Mouse (Mus musculus) stomach, embryonic 14.5 days (tissue): ENCODE results near the gene Fam110a. TPM values are rescaled to one million over a fixed set of nuclear protein-coding genes. Genes with fewer than 3 reads are reported as not detected.

Experiments used
- ATAC-seq: fragments of 200-750 bp; cut with Nextera tagmentation; 2 replicates; pipeline ENCODE4 v1.8.0; 2017; ENCODE audit warnings: low read depth, moderate TSS enrichment; ENCODE audit not compliant: insufficient number of reproducible peaks, insufficient read depth, low FRiP score
- H3K27ac ChIP-seq: fragments of 300-500 bp; sonication (generic); 2 replicates; pipeline ENCODE4 v1.5.1; 2014; ENCODE audit warnings: mild to moderate bottlenecking, low read length, moderate library complexity, mixed read lengths
- H3K27me3 ChIP-seq: fragments of 300-500 bp; sonication (generic); 2 replicates; pipeline ENCODE4 v1.6.1; 2014; ENCODE audit warnings: low read length, control low read depth, mixed read lengths; ENCODE audit not compliant: control insufficient read depth, insufficient read depth
- H3K36me3 ChIP-seq: fragments of 300-500 bp; sonication (generic); 2 replicates; pipeline ENCODE4 v1.6.1; 2014; ENCODE audit warnings: mild to moderate bottlenecking, control low read depth, low read length, moderate library complexity, mixed read lengths; ENCODE audit not compliant: control insufficient read depth, insufficient read depth
- H3K4me1 ChIP-seq: fragments of 300-500 bp; sonication (generic); 2 replicates; pipeline ENCODE4 v1.6.1; 2014; ENCODE audit warnings: low read length, control low read depth, mixed read lengths; ENCODE audit not compliant: control insufficient read depth, insufficient read depth
- H3K4me2 ChIP-seq: fragments of 300-500 bp; sonication (generic); replicated peaks from 2 replicates; pipeline ENCODE4 v1.6.1; 2014; ENCODE audit warnings: low read depth, low read length, control low read depth
- H3K4me3 ChIP-seq: fragments of 300-500 bp; sonication (generic); 2 replicates; pipeline ENCODE4 v1.5.1; 2014; ENCODE audit warnings: low read depth, low read length, control low read depth
- H3K9ac ChIP-seq: fragments of 300-500 bp; sonication (generic); replicated peaks from 2 replicates; pipeline ENCODE4 v1.6.1; 2014; ENCODE audit warnings: low read depth, mild to moderate bottlenecking, control low read depth, low read length, moderate library complexity, mixed read lengths
- H3K9me3 ChIP-seq: fragments of 300-500 bp; sonication (generic); 2 replicates; pipeline ENCODE4 v1.6.1; 2016; ENCODE audit warnings: low read depth, low read length, control low read depth; ENCODE audit not compliant: control insufficient read depth
- WGBS: fragments of 180-500 bp; shearing (Covaris S2); extraction: QIAGEN DNeasy Blood & Tissue Kit; methylation state at CpG from one replicate; pipeline ENCODE4 v1.1.7; 2014; 5-methylcytosine and 5-hydroxymethylcytosine counted together
- polyA plus RNA-seq: library from polyadenylated mRNA; unstranded; fragments of >200 nt; fragmentation: Nextera tagmentation; extraction: Ambion mirVana; gene quantifications from 2 replicates; pipeline ENCODE4 v1.2.1, GENCODE M21; 2014

Fam110a gene
- polyA plus RNA-seq, 1 experiment from 2014 or later: 27.4 TPM

GRCm38 (mm10) chr2:151991446-151991845 lies 11.4 kb upstream of the Fam110a start:
- ATAC-seq: no peak
- Histone ChIP-seq H3K9ac (no peak overlapping the region), H3K36me3 (no peaks in the 10 kb centered on the region), H3K4me1 (no peaks in the 10 kb centered on the region), H3K9me3 (no peaks in the 10 kb centered on the region), H3K27me3 (no peaks in the 10 kb centered on the region), H3K4me2 (no peak overlapping the region), H3K27ac (no peak overlapping the region), H3K4me3 (no peak overlapping the region)
- 37% methylated on average over 5 of the region's 5 CpGs for WGBS

GRCm38 (mm10) chr2:151990985-151991394 lies 11.0 kb upstream of the Fam110a start:
- Histone ChIP-seq H3K36me3 (no peaks in the 10 kb centered on the region), H3K9me3 (no peaks in the 10 kb centered on the region), H3K9ac (no peak overlapping the region), H3K4me3 (no peak overlapping the region), H3K27ac (no peak overlapping the region), H3K4me2 (no peak overlapping the region), H3K27me3 (no peaks in the 10 kb centered on the region), H3K4me1 (no peaks in the 10 kb centered on the region)
- ATAC-seq: no peak
- WGBS: 13% methylated on average over 1 of the region's 1 CpGs

DNA sequence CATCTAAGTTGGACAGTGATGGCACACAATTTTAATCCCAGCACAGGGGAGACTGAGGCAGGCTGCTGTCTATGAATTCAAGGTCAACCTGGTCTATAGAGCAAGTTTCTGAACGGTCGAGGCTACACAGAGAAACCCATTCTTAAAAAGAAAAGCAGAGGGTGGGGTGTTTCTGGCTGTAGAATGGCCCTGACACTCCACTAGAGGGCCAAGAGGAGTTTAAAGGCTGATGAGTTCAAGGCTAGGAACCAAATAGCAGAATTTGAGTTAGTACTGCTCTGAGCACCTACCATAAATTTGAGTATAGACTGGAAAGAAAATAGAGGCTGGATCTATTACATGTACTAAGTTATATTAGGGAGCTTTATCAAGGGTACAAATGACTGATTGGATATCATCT lies 9.0 kb upstream of the Fam110a start:
- Histone ChIP-seq H3K9ac (no peak overlapping the region), H3K4me3 (no peak overlapping the region), H3K36me3 (no peaks in the 10 kb centered on the region), H3K27ac (no peak overlapping the region), H3K4me2 (no peak overlapping the region), H3K27me3 (no peaks in the 10 kb centered on the region), H3K4me1 (no peaks in the 10 kb centered on the region), H3K9me3 (no peaks in the 10 kb centered on the region)
- ATAC-seq: no peak
- WGBS: 68% methylated on average over 2 of the region's 2 CpGs

- no peaks in the 10 kb centered on the region for H3K4me1 ChIP-seq
- H3K27ac ChIP-seq: no peak overlapping the region
- no peaks in the 10 kb centered on the region for H3K36me3 ChIP-seq
- H3K27me3 ChIP-seq: no peaks in the 10 kb centered on the region
- WGBS: 78% methylated on average over 8 of the region's 8 CpGs
- H3K4me2 ChIP-seq: no peak overlapping the region
- ATAC-seq: no peak
- H3K4me3 ChIP-seq: no peak overlapping the region
- no peak overlapping the region for H3K9ac ChIP-seq
- no peaks in the 10 kb centered on the region for H3K9me3 ChIP-seq
Measured at GRCm38 (mm10) chr2:151986958-151987357, 6.9 kb upstream of the Fam110a start.

DNA sequence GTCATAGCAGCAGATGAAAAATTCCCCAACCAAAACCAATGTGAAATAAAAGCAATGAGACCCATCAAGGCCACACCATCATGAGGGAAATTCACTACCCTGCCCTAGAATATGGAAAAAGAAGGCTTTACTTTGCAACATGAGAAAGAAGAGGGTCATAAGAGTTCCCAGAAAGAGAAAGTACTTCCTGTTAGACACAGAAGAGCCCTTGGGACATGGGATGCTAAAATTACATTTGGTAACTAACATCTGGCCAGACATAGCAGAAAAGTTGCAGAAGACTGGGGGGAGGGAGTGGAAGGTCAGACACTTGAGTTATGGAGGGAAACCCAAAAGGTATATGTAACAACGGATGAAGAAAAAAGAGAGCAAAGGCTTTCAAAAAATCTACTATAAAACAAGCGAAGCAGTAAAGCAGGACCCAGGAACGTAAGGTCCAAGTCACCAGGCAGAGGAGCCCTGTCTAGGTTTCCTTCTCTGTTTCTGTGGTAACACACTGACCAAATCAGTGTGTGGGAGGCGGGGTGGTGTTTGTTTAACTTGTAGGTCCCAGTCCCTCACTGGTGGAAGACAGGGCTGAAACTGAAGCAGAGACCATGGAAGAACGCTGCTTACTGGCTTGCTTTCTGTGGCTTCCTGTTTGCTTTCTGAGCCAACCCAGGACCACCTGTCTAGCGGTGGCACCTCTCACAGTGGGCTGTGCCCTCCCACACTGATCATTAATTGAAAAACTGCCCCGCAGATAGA lies 5.6 kb upstream of the Fam110a start:
- no peak overlapping the region for H3K27ac ChIP-seq
- no peak for ATAC-seq
- WGBS: 59% methylated on average over 7 of the region's 7 CpGs

GRCm38 (mm10) chr2:151984019-151984418 lies 4.0 kb upstream of the Fam110a start:
- ATAC-seq: no peak
- WGBS: 62% methylated on average over 9 of the region's 9 CpGs
- no peaks in the 10 kb centered on the region for H3K9me3 ChIP-seq
- no peaks in the 10 kb centered on the region for H3K27me3 ChIP-seq
- H3K4me3 ChIP-seq: no peak overlapping the region
- H3K36me3 ChIP-seq: no peaks in the 10 kb centered on the region
- no peak overlapping the region for H3K27ac ChIP-seq
- H3K9ac ChIP-seq: no peak overlapping the region
- H3K4me2 ChIP-seq: no peak overlapping the region
- no peaks in the 10 kb centered on the region for H3K4me1 ChIP-seq

More for the DNA sequence above, 5.6 kb upstream of the Fam110a start:
- no peaks in the 10 kb centered on the region for H3K36me3 ChIP-seq
- H3K9me3 ChIP-seq: no peaks in the 10 kb centered on the region
- H3K4me1 ChIP-seq: no peaks in the 10 kb centered on the region
- H3K9ac ChIP-seq: no peak overlapping the region
- H3K4me2 ChIP-seq: no peak overlapping the region
- H3K4me3 ChIP-seq: no peak overlapping the region
- no peaks in the 10 kb centered on the region for H3K27me3 ChIP-seq

DNA sequence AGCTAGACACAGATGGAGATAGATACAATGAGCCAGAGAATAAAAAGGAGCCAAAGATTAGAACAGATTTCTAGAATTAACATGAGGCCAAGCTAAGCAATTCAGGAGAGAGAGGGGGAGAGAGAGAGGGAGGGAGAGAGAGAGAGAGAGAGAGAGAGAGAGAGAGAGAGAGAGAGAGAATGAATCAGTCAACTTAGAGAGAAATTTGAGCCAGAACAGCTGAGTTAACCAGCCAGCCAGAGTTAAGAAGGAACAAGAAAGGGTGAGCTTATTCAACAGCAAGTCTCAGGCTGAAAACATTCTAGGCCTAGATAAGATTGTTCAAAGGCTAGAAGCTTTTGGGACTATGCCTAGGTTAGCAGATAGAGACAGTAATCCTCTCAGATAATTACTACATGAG lies 2.5 kb upstream of the Fam110a start:
- Histone ChIP-seq H3K4me1 (peaks cover 13% of the 10 kb centered on the region), H3K9me3 (no peaks in the 10 kb centered on the region), H3K4me2 (no peak overlapping the region), H3K4me3 (no peak overlapping the region), H3K27ac (no peak overlapping the region), H3K9ac (no peak overlapping the region), H3K36me3 (no peaks in the 10 kb centered on the region), H3K27me3 (no peaks in the 10 kb centered on the region)
- no peak for ATAC-seq

DNA sequence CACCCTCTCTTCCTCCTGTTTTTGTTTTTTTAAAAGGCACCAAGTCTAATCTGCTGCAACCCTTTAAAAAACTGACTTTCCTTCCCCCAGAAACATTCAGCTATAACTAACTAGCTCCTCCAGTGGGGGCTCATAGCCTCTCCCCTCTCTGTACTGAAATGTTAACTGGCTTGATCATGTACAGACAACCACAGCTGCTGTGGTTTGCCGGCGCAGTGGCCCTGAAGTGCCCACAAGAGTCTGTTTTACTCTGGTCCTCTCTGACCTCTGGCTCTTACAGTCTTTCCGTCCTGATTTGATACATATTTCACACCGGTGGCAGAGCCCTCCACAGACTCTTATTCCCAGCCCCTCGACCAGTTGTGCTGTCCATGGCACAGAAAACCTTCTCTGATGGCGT lies 1.2 kb upstream of the Fam110a start:
- Histone ChIP-seq H3K4me3 (no peak overlapping the region), H3K9ac (no peak overlapping the region), H3K4me1 (peaks cover 14% of the 10 kb centered on the region), H3K9me3 (no peaks in the 10 kb centered on the region), H3K4me2 (no peak overlapping the region), H3K27ac (no peak overlapping the region), H3K36me3 (no peaks in the 10 kb centered on the region), H3K27me3 (no peaks in the 10 kb centered on the region)
- WGBS: 71% methylated on average over 6 of the region's 6 CpGs
- ATAC-seq: no peak

DNA sequence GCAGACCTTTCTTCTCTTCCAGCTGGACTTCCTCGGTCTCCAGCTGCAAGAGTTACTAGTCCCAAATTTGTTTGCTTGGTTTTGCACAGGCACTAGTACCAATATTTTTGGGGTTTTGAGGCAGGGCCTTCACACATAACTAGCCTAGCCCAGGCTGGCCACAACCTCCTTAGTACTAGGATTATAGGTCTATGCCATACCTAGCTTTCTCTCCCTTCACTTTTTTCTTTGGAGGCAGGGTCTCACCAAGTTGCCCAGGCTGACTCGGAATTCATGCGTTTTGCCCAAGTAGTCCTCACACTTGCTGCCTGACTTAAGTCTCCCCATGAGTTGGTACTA lies 305 bp upstream of the Fam110a start:
- Histone ChIP-seq H3K9ac (no peak overlapping the region), H3K4me3 (peak overlapping the region; percentile 80), H3K27me3 (no peaks in the 10 kb centered on the region), H3K9me3 (no peaks in the 10 kb centered on the region), H3K4me1 (peaks cover 18% of the 10 kb centered on the region), H3K36me3 (no peaks in the 10 kb centered on the region), H3K4me2 (peak overlapping the region; percentile 70), H3K27ac (peak overlapping the region; percentile 6; the same call in 1 of the 2 replicates)
- 36% methylated on average over 3 of the region's 3 CpGs for WGBS
- 0 out of 2 replicates have a peak, but pooled peaks have one; percentile 21 for ATAC-seq
